Mouse (Mus musculus) central nervous system, embryonic 18 days (tissue): ENCODE results near the gene Gfy. TPM values are rescaled to one million over a fixed set of nuclear protein-coding genes. Genes with fewer than 3 reads are reported as not detected.

Source experiments
- polyA plus RNA-seq: library from polyadenylated mRNA; depleted of rRNA; stranded (reverse); fragments of >200 nt; gene quantifications from 2 replicates; pipeline ENCODE4 v1.2.3, GENCODE M21; 2012; rRNA removed

Gfy gene
- 0.16 and 0.22 TPM in 2 replicates for polyA plus RNA-seq

DNA sequence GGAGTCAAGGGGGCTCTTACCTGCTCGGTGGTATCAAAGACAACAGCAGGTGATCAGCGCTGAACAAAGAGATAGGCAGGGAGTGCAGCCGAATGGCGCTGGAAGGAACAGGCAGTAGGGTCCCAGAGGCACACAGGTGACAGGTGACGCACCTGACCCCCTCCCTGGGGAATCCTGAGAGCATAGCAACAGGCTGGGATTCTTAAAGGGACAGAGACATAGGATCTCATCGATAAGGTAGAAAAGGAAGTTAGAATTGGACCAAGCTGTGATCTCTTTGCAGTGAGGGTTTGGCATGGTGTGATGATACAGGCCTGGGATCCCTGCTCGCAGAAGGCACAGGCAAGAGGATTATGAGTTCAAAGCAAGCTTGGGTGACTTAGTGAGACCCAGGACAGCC lies at the start of gene Gfy:
Gene Gfy, minus strand, starts transcription at position 101 of the 400 bp plus-strand sequence.

DNA sequence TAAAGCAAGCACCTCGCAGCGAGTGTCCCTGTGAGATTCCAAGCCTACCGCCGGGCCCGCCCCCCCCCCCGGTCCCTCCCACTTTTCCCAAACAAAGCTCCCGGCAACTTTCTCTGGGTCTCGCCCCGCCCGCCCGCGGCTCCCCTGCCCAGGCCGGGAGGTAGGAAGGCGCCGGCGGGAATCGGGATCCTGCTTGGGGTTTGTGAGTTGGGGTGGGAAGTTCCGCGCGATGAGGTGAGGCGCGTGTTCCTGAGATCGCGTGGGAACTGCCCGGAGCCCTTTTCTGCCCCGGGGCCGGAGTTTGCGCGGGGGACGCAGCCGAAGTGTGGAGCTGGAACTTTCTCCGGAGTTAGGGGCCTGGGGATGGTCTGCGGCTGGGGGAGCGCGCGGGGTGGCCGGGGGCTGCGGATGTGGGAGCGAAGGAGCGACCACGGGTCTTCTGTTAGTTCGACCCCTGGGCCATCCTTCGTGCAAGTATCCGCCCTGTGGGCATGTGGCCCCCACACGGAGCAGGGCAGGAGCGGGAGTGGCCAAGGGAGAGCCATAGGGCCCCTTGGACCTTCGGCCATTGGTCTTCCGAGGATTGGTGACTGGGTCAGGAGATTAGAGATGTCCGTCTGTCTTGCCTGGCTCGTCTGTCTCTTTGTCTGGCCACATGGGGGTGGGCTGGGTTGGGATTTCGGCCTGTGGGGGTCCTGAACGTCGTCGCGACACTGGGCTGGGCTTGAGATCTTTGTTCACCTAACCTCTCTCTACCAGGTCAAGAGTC lies 36.5 kb upstream of the Gfy start, which contains the start of gene Tead2:
Gene Tead2, plus strand, starts transcription at position 81 of the 769 bp plus-strand sequence.

DNA sequence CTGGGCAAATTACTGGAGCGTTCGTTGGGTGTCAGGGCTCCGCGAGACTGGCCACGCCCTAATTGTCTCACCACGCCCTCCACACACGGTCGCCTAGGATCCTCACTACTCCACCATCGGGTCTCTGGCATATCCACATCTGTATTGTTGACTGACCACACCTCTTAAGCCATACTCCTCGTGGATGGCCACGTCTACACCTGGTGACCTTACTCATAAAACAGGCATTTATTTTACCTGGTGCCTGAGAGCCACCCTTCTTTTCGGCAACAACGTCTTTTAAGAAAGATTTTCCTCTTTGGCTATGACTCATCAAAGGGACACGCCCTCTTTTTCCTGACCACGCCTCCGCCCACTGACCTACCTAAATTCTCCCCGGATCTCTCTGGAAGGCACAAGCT lies 32.5 kb upstream of the Gfy start, which contains the start of gene Dkkl1:
Gene Dkkl1, minus strand, starts transcription at position 297 of the 401 bp plus-strand sequence.

DNA sequence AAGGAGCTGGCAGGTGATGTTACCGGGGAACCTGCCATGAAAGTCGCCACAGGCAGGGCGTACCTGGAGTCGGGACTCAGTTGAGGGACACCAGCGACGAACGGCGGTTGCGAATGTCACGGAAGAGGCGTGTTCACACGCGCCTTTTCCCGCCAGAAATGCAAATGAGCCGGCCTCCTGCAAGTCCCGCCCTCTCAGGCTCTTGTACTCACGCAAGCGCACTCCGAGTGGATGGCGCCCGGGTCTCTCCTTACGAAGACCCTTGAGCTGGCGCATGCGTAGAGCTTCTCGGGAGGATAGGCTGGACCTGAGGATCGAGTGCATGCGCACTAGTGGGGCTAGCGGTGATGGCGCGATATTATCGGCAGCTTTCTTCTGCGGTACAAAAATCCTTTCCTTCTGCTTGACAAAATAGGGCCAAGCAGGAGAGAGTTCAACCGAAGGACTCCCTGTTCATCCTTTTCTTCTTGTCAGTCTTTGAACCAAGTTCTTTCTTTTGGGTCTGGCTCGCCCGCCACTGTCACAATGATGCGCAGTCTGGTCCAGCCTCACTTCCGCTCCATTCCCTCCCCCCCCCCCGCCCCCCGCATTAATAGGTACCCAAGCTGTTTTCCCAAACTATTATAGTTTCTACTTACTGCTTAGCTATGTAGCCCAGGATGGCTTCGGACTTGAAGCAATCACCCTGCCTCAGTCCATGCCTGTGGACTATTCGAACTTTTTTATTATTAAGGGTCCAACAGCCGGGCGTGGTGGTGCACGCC lies 25.2 kb upstream of the Gfy start, which contains the start of gene Ccdc155:
Gene Ccdc155, minus strand, starts transcription at position 513 of the 764 bp plus-strand sequence.

DNA sequence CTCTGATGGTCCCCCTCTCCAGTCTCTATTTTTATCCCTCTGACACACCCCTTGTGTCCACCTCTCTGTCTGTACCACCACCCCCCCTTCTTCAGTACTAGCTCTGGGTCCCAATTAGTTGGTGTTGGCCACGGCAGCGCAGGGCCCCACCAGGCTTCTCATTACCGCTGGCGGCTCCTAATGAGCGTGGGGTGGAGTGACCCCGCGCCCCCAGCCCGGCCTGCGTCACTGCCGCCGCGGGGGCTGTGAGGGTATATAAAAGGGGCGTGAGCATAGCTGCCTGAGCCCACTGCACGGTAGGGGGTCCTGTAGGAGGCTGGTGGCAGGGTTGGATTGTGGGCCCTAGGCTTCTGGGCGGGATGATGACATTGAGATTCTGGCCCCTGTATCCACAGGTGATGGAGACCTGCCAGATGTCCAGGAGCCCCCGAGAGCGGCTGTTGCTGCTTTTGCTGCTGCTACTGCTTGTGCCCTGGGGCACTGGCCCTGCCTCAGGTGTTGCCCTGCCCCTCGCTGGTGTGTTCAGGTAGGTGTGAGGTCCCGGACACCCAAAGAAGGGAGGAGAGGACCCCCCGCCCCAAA lies 1.6 kb upstream of the Gfy start, which contains the start of gene Pth2:
Gene Pth2, plus strand, starts transcription at position 100 of the 582 bp plus-strand sequence.

DNA sequence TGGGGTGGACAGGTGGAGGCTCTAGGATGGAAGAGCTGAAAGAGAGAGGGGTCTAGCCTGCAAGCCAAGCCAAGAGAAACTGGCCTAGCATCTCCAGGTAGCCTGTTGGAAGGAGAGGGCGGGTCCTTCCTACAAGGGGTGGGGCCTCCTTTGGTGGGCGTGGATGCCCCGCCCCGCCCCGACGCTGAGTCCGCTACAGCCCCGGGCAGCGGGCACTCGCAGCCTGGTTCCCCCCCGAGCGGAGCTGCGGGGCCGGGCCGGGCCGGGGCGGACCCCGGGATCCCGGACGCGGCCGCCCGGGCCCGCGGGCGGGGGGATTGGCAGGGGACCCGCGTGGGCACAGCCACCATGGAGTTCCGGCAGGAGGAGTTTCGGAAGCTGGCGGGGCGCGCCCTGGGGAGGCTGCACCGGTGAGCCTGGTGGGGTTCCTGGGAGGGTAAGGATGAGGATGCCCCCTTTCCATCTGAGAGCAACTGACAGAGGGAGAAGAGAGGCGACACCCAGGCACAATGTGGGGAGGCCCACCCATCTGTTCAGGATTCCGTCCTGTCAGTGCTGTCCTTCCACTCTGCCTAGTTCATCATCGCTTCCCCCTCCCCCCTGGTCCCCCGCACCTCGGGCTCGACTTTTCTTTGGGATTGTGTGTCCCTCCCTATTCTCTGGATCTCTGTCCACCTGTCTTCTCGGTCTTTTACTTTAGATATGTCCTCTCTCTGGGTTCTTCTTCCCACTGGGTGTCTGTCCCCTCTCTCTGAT lies 15.5 kb downstream of the Gfy start, which contains the start of gene Slc17a7:
Gene Slc17a7, plus strand, starts transcription at position 215 of the 756 bp plus-strand sequence.

DNA sequence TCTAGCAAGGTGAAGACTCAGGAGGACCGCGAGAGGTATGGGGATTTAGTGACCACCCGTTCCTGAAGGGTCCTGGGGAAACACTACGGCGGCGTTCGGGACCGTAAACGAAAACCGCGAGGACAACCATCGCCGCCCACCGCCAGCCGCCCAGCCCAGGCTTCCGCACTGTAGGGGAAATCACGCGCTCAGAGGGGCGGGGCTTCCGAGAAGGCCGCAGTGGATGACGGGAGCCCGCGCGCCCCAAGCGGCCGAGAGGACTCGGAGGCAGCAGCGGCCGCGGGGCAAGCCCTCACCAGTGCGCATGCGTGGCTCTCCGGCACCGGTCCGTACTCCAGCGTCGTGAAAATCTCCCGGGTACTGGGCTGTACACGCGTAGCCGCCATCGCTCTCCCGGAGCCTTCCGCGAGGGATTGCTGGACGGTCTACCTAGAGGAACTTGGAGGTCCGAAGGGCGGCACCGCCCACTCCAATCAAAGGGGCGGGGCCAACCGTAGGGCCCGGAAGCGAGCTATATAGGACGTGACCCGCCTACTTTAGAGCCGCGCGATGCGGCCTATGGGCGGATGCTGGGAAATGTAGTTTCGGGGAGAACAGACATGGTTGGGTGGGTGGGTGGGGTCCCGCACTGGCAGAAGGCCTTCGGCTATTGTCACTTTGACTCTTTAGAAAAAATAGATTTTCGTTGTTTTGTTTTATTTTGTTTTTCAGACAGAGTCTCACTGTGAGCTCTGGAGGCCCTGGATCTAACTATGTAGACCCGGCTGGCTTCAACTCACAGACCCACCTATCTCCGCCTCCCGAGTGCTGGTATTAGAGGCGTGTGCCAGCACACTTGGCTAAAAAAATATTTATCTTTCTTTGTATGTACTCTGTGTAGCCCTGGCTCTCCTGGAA lies 25.0 kb downstream of the Gfy start, which contains the start of the genes Pih1d1 and Aldh16a1:
Gene Pih1d1, plus strand, starts transcription at position 208 of the 897 bp plus-strand sequence.
Gene Aldh16a1, minus strand, starts transcription at position 489 of the 897 bp plus-strand sequence.

DNA sequence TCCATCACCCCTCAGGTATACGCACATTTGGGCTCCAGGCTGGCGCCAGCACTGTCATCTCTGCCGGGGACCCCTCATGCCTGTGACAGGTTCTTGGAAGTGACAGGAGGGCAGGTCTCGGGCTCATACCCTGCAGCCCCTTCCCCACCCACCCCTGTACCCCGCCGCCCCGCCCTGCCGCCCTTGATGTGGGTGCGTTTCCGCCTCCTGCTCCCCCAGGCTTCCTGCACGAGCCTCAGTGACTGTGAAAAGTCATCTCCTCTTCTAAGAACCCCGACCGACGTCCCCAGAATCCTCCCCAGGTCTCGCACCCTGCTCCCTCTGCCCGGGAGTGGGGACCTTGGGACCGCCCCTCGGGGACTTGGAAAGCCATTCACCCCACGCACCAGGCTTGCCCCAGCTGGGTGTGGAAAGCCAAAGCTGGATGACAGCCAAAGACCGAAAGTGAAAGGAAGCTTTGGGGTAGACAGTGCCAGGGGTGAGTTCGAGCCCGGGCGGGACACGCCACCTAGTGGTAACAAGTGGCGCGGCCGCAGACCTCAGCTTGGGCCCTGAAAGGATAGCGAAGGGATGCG lies 43.3 kb downstream of the Gfy start, which contains the start of the genes Gm45713 and Flt3l:
Gene Gm45713, minus strand, starts transcription at position 239 of the 575 bp plus-strand sequence.
Gene Flt3l, minus strand, starts transcription at position 440 of the 575 bp plus-strand sequence.

DNA sequence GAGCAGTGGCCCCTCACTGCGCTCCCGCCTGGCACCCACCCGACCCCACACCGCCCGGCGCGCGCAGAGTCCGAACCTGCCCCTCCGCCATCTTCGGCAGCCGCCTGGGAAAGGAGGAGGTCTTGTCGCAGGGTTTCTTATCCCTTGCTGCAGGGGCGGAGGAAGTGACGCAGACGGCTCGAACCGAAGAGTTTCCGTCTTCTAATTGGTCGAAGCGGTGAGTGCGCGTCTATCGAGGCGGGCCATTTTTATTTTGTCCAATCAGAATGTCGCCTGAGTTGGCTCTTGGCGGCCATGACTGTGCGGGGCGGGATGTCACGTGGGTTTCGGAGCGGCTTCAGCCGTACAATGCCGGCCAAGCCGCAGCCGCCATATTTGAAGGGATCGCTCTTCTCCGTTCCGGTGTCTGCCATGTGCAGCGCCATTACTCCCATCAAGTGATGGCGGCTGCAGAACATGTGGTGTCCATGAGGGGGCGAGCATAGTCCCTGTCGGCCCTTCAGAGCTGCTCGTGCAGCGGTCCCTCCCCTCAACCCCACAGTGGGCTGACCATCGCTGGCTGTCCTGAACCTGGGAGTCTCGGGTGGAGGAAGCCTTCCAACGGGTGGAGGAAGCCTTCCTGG lies 50.6 kb downstream of the Gfy start, which contains the start of gene Rpl13a:
Gene Rpl13a, minus strand, starts transcription at position 138 of the 623 bp plus-strand sequence.

Other genes starting within 250 kb of the Gfy start
- 0.08 and 0.10 TPM in 2 replicates for gene Tsks, start 236.4 kb downstream of the Gfy start, polyA plus RNA-seq
- gene Cpt1c, start 204.7 kb downstream of the Gfy start, polyA plus RNA-seq = 96.5 and 105 TPM in 2 replicates
- gene Prmt1, start 193.0 kb downstream of the Gfy start, polyA plus RNA-seq = 861 and 874 TPM in 2 replicates
- 89.9 and 97.5 TPM in 2 replicates for gene Irf3, start 181.9 kb downstream of the Gfy start, polyA plus RNA-seq
- 8.4 and 10.7 TPM in 2 replicates for gene Bcl2l12, start 180.9 kb downstream of the Gfy start, polyA plus RNA-seq
- 91.3 and 106 TPM in 2 replicates for gene Scaf1, start 163.2 kb downstream of the Gfy start, polyA plus RNA-seq
- 20.9 and 23.6 TPM in 2 replicates for gene Rras, start 161.6 kb downstream of the Gfy start, polyA plus RNA-seq
- gene Prr12, start 126.7 kb downstream of the Gfy start, polyA plus RNA-seq = 9.9 and 13.2 TPM in 2 replicates
- gene Nosip, start 117.1 kb downstream of the Gfy start, polyA plus RNA-seq = 74.9 and 77.9 TPM in 2 replicates
- gene Prrg2, start 116.9 kb downstream of the Gfy start, polyA plus RNA-seq = 17.9 and 18.6 TPM in 2 replicates
- 34.7 and 64.0 TPM in 2 replicates for gene Rcn3, start 87.3 kb downstream of the Gfy start, polyA plus RNA-seq
- 15.8 and 18.4 TPM in 2 replicates for gene Fcgrt, start 75.7 kb downstream of the Gfy start, polyA plus RNA-seq
- 524 and 549 TPM in 2 replicates for gene Rps11, start 55.1 kb downstream of the Gfy start, polyA plus RNA-seq
- gene Rpl13a, start 50.8 kb downstream of the Gfy start, polyA plus RNA-seq = 2,210 and 2,469 TPM in 2 replicates
- gene Gm45713, start 43.3 kb downstream of the Gfy start, polyA plus RNA-seq = 0.21 and 0.34 TPM in 2 replicates
- gene Flt3l, start 43.1 kb downstream of the Gfy start, polyA plus RNA-seq = 7.5 and 9.1 TPM in 2 replicates
- gene Pih1d1, start 25.3 kb downstream of the Gfy start, polyA plus RNA-seq = 144 and 160 TPM in 2 replicates
- gene Aldh16a1, start 25.0 kb downstream of the Gfy start, polyA plus RNA-seq = 13.3 and 16.7 TPM in 2 replicates
- gene Slc17a7, start 15.6 kb downstream of the Gfy start, polyA plus RNA-seq = 45.9 and 55.3 TPM in 2 replicates
- 0.19 and 0.21 TPM in 2 replicates for gene Pth2, start 1.4 kb upstream of the Gfy start, polyA plus RNA-seq
- gene Ccdc155, start 25.3 kb upstream of the Gfy start, polyA plus RNA-seq = 0.56 and 0.74 TPM in 2 replicates
- gene Dkkl1, start 32.6 kb upstream of the Gfy start, polyA plus RNA-seq = 5.7 and 5.9 TPM in 2 replicates
- gene Tead2, start 36.2 kb upstream of the Gfy start, polyA plus RNA-seq = 57.7 and 65.9 TPM in 2 replicates
- gene Cd37, start 59.5 kb upstream of the Gfy start, polyA plus RNA-seq = 1.5 and 1.6 TPM in 2 replicates
- gene Slc6a16, start 61.5 kb upstream of the Gfy start, polyA plus RNA-seq = 2.1 and 2.2 TPM in 2 replicates
- gene Slc6a21, start 97.9 kb upstream of the Gfy start, polyA plus RNA-seq = 0.03 and 0.12 TPM in 2 replicates
- 23.4 and 26.7 TPM in 2 replicates for gene Trpm4, start 154.2 kb upstream of the Gfy start, polyA plus RNA-seq
- gene Hrc, start 155.7 kb upstream of the Gfy start, polyA plus RNA-seq = 0.35 and 2.8 TPM in 2 replicates
- gene Ppfia3, start 187.4 kb upstream of the Gfy start, polyA plus RNA-seq = 60.6 and 63.5 TPM in 2 replicates
- 59.8 and 63.1 TPM in 2 replicates for gene Lin7b, start 191.0 kb upstream of the Gfy start, polyA plus RNA-seq
- gene Snrnp70, start 216.2 kb upstream of the Gfy start, polyA plus RNA-seq = 619 and 668 TPM in 2 replicates
- 0.03 TPM in 1 of 2 replicates, not detected in the other for gene Kcna7, start 226.1 kb upstream of the Gfy start, polyA plus RNA-seq
- gene Ntf5, start 234.1 kb upstream of the Gfy start, polyA plus RNA-seq = 0.06 and 0.13 TPM in 2 replicates
- 0.31 and 0.66 TPM in 2 replicates for gene Lhb, start 241.3 kb upstream of the Gfy start, polyA plus RNA-seq